Mouse (Mus musculus) stomach, postnatal 0 days (tissue): ENCODE measurements around the gene Atp13a2.
A peak's percentile ranks its signal among the peaks of the same experiment; 100 is the strongest.

ENCODE experiments used
- CTCF ChIP-seq: IDR thresholded peaks from 2 replicates; pipeline ENCODE4 v1.5.1; 2016; ENCODE audit warnings: antibody characterized with exemption, low read depth, mild to moderate bottlenecking, moderate library complexity
- EP300 ChIP-seq: optimal IDR thresholded peaks from 2 replicates; pipeline ENCODE3; 2016; ENCODE audit warnings: antibody characterized with exemption

GRCm38 (mm10) chr4:141005983-141006382 lies 19.3 kb downstream of the Atp13a2 start:
- TF ChIP-seq CTCF, result peak; percentile 51
- TF ChIP-seq EP300, result no peak
